ENCODE assay signal across 18 mouse cellular contexts in genomic region chr8:4189031-4189722, GRCm38 (mm10). TPM values are rescaled to one million over a fixed set of nuclear protein-coding genes. Genes with fewer than 3 reads are reported as not detected.
A peak's percentile ranks its signal among the peaks of the same experiment; 100 is the strongest.
DNase-seq lines count a peak whose midpoint lies in the region; ATAC-seq and TF ChIP-seq lines count a peak whose summit lies in the region.
"Had no signal": no experiment of that assay in that cellular context is flagged by ENCODE, and none has a peak within 500 bp of the region (broad histone marks: within the 10 kb centered on the region; RNA-seq: fewer than 3 reads in every experiment).

No protein-coding gene starts in this region.

- H3K4me1 ChIP-seq in intestine, embryonic 15.5 days (replicated peaks), result peaks cover 4% of the 10 kb centered on the region
- H3K4me1 ChIP-seq in intestine, postnatal 0 days (replicated peaks; ENCODE audit: control insufficient read depth, insufficient read depth, low read length), result no peaks in the 10 kb centered on the region
- peaks cover 24% of the 10 kb centered on the region for H3K4me1 ChIP-seq in liver, postnatal 0 days (ENCODE audit: insufficient read depth)

- ATAC-seq in intestine, embryonic 15.5 days, result peak; percentile 57; the same call in 1 of the 2 replicates
- ATAC-seq in intestine, postnatal 0 days, result no peak
- peak; percentile 93 for ATAC-seq in erythroid progenitor cell, adult 5-6 weeks (replicated peaks; ENCODE audit: low FRiP score, poor library complexity, severe bottlenecking)
- ATAC-seq in liver, postnatal 0 days, result peak; percentile 81
- ATAC-seq: lung, postnatal 0 days had no signal

- no peak for TF ChIP-seq CTCF in intestine, postnatal 0 days (IDR thresholded peaks at IDR 0.05; ENCODE audit: low read depth)
- TF ChIP-seq CTCF in liver, postnatal 0 days (IDR thresholded peaks at IDR 0.05; ENCODE audit: low read depth), result no peak

- H3K9me3 ChIP-seq in intestine, embryonic 15.5 days, result no peaks in the 10 kb centered on the region
- H3K9me3 ChIP-seq in intestine, postnatal 0 days (ENCODE audit: control insufficient read depth), result no peaks in the 10 kb centered on the region
- no peaks in the 10 kb centered on the region for H3K9me3 ChIP-seq in liver, postnatal 0 days (ENCODE audit: low read length)
- H3K9me3 ChIP-seq: heart, embryonic 15.5 days; hindbrain, embryonic 15.5 days; limb, embryonic 13.5 days had no signal

- H3K9ac ChIP-seq in intestine, embryonic 15.5 days, result no peak overlapping the region
- H3K9ac ChIP-seq in intestine, postnatal 0 days (ENCODE audit: low read depth, low read length), result no peak overlapping the region
- H3K9ac ChIP-seq in liver, postnatal 0 days (replicated peaks), result peak overlapping the region; percentile 34
- H3K9ac ChIP-seq: heart, embryonic 15.5 days; hindbrain, embryonic 15.5 days; limb, embryonic 13.5 days had no signal

- H3K27me3 ChIP-seq in intestine, embryonic 15.5 days (replicated peaks), result no peaks in the 10 kb centered on the region
- H3K27me3 ChIP-seq in intestine, postnatal 0 days (replicated peaks; ENCODE audit: control insufficient read depth, insufficient read depth, low read length), result no peaks in the 10 kb centered on the region
- no peaks in the 10 kb centered on the region for H3K27me3 ChIP-seq in liver, postnatal 0 days (ENCODE audit: insufficient read depth, low read length)
- H3K27me3 ChIP-seq: heart, embryonic 15.5 days; hindbrain, embryonic 15.5 days; limb, embryonic 13.5 days had no signal

- no peak overlapping the region for H3K27ac ChIP-seq in intestine, embryonic 15.5 days
- no peak overlapping the region for H3K27ac ChIP-seq in intestine, postnatal 0 days (ENCODE audit: low read depth, low read length)
- H3K27ac ChIP-seq in liver, postnatal 0 days (ENCODE audit: low read depth), result peak overlapping the region; percentile 55; the same call in 1 of the 2 replicates
- H3K27ac ChIP-seq: heart, embryonic 15.5 days; hindbrain, embryonic 15.5 days; limb, embryonic 13.5 days had no signal

- peak; percentile 57 for DNase-seq in c-Kit-negative CD71-positive TER-119-positive erythroid progenitor cells, embryonic 14.5 days (ENCODE audit: low read depth, low spot score)
- peak; percentile 38 for DNase-seq in liver, postnatal 0 days
- no peak for DNase-seq in kidney, postnatal 10 days
- DNase-seq in kidney, postnatal 25 days, result no peak
- DNase-seq: adrenal gland, postnatal 10 days; cerebellum, postnatal 10 days; embryo, embryonic 11 days; gastrocnemius, postnatal 25 days; kidney, adult 9 months; right cerebral cortex, adult 18-20 months; thymus, adult 18-20 months had no signal

- H3K4me2 ChIP-seq in intestine, embryonic 15.5 days (replicated peaks), result no peak overlapping the region
- H3K4me2 ChIP-seq in intestine, postnatal 0 days (replicated peaks; ENCODE audit: low read depth), result no peak overlapping the region
- H3K4me2 ChIP-seq in liver, postnatal 0 days (ENCODE audit: low read depth, low read length), result no peak overlapping the region; the same call in 1 of the 2 replicates
- H3K4me2 ChIP-seq: heart, embryonic 15.5 days; hindbrain, embryonic 15.5 days; limb, embryonic 13.5 days had no signal

- H3K36me3 ChIP-seq in intestine, embryonic 15.5 days, result no peaks in the 10 kb centered on the region
- peaks cover 28% of the 10 kb centered on the region; the same call in 1 of the 2 replicates for H3K36me3 ChIP-seq in intestine, postnatal 0 days (ENCODE audit: control insufficient read depth, insufficient read depth)
- 0 out of 2 replicates have a peak, but pooled peaks cover 3% of the 10 kb centered on the region for H3K36me3 ChIP-seq in liver, postnatal 0 days (replicated peaks; ENCODE audit: insufficient read depth, low read length)

- no peak for TF ChIP-seq EP300 in liver, postnatal 0 days (IDR thresholded peaks at IDR 0.05; ENCODE audit: low read depth)

- no peak overlapping the region for H3K4me3 ChIP-seq in intestine, embryonic 15.5 days (replicated peaks)
- no peak overlapping the region for H3K4me3 ChIP-seq in intestine, postnatal 0 days (ENCODE audit: low read depth, low read length)
- no peak overlapping the region for H3K4me3 ChIP-seq in liver, postnatal 0 days (ENCODE audit: low read depth, low read length)
- H3K4me3 ChIP-seq: heart, embryonic 15.5 days; hindbrain, embryonic 15.5 days; limb, embryonic 13.5 days had no signal

- 20% methylated on average over 3 of the region's 3 CpGs for WGBS in intestine, embryonic 15.5 days
- 39% methylated on average over 3 of the region's 3 CpGs for WGBS in intestine, postnatal 0 days
- WGBS in liver, postnatal 0 days (ENCODE audit: insufficient replicate concordance), result 40% methylated on average over 3 of the region's 3 CpGs

RNA-seq across cellular contexts. Expression of gene Evi5l, which starts 22.8 kb away (rescaled TPM):
- 18.9 and 19.3 TPM in 2 replicates for polyA plus RNA-seq in intestine, embryonic 15.5 days (2015; fragmentation: Nextera tagmentation; extraction: Ambion mirVana)
- polyA plus RNA-seq in intestine, postnatal 0 days (2015; fragmentation: Nextera tagmentation; extraction: Ambion mirVana), result 6.6 and 8.3 TPM in 2 replicates
- 2.9 and 6.1 TPM in 2 replicates for total RNA-seq in erythroid progenitor cell, adult 5-6 weeks (2015; ENCODE audit: low replicate concordance)
- 2.2 and 13.6 TPM in 2 replicates for total RNA-seq in erythroid progenitor cell, adult 5-6 weeks (2017; ENCODE audit: low replicate concordance)
- 2.8 and 3.8 TPM in 2 replicates for polyA plus RNA-seq in liver, postnatal 0 days (2015; fragmentation: Nextera tagmentation; extraction: Ambion mirVana)

RNA-seq across cellular contexts. Expression of gene Prr36, which starts 28.1 kb away (rescaled TPM):
- 3.9 and 4.3 TPM in 2 replicates for polyA plus RNA-seq in intestine, embryonic 15.5 days (2015; fragmentation: Nextera tagmentation; extraction: Ambion mirVana)
- 0.99 and 1.1 TPM in 2 replicates for polyA plus RNA-seq in intestine, postnatal 0 days (2015; fragmentation: Nextera tagmentation; extraction: Ambion mirVana)
- not detected in 2 replicates for total RNA-seq in erythroid progenitor cell, adult 5-6 weeks (2015; ENCODE audit: low replicate concordance)
- not detected in 2 replicates for total RNA-seq in erythroid progenitor cell, adult 5-6 weeks (2017; ENCODE audit: low replicate concordance)
- polyA plus RNA-seq in liver, postnatal 0 days (2015; fragmentation: Nextera tagmentation; extraction: Ambion mirVana), result 0.12 and 0.15 TPM in 2 replicates

RNA-seq across cellular contexts. Expression of gene Lrrc8e, which starts 37.5 kb away (rescaled TPM):
- 2.2 and 2.8 TPM in 2 replicates for polyA plus RNA-seq in intestine, embryonic 15.5 days (2015; fragmentation: Nextera tagmentation; extraction: Ambion mirVana)
- polyA plus RNA-seq in intestine, postnatal 0 days (2015; fragmentation: Nextera tagmentation; extraction: Ambion mirVana), result 2.8 and 3.3 TPM in 2 replicates
- not detected in 2 replicates for total RNA-seq in erythroid progenitor cell, adult 5-6 weeks (2015; ENCODE audit: low replicate concordance)
- total RNA-seq in erythroid progenitor cell, adult 5-6 weeks (2017; ENCODE audit: low replicate concordance), result 0.76 TPM in 1 of 2 replicates, not detected in the other
- 0.11 and 0.13 TPM in 2 replicates for polyA plus RNA-seq in liver, postnatal 0 days (2015; fragmentation: Nextera tagmentation; extraction: Ambion mirVana)

RNA-seq across cellular contexts. Expression of gene Map2k7, which starts 49.4 kb away (rescaled TPM):
- polyA plus RNA-seq in intestine, embryonic 15.5 days (2015; fragmentation: Nextera tagmentation; extraction: Ambion mirVana), result 24.1 and 25.3 TPM in 2 replicates
- 14.3 and 16.6 TPM in 2 replicates for polyA plus RNA-seq in intestine, postnatal 0 days (2015; fragmentation: Nextera tagmentation; extraction: Ambion mirVana)
- 25.2 and 25.6 TPM in 2 replicates for total RNA-seq in erythroid progenitor cell, adult 5-6 weeks (2015; ENCODE audit: low replicate concordance)
- 16.9 and 20.3 TPM in 2 replicates for total RNA-seq in erythroid progenitor cell, adult 5-6 weeks (2017; ENCODE audit: low replicate concordance)
- polyA plus RNA-seq in liver, postnatal 0 days (2015; fragmentation: Nextera tagmentation; extraction: Ambion mirVana), result 10.5 and 10.7 TPM in 2 replicates

RNA-seq across cellular contexts. Expression of gene Gm49320, which starts 49.5 kb away (rescaled TPM):
- polyA plus RNA-seq in intestine, embryonic 15.5 days (2015; fragmentation: Nextera tagmentation; extraction: Ambion mirVana), result 0.34 and 0.87 TPM in 2 replicates
- polyA plus RNA-seq in intestine, postnatal 0 days (2015; fragmentation: Nextera tagmentation; extraction: Ambion mirVana), result 0.20 and 0.74 TPM in 2 replicates
- total RNA-seq in erythroid progenitor cell, adult 5-6 weeks (2015; ENCODE audit: low replicate concordance), result 2.5 TPM in 1 of 2 replicates, not detected in the other
- not detected in 2 replicates for total RNA-seq in erythroid progenitor cell, adult 5-6 weeks (2017; ENCODE audit: low replicate concordance)
- 0.12 TPM in 1 of 2 replicates, not detected in the other for polyA plus RNA-seq in liver, postnatal 0 days (2015; fragmentation: Nextera tagmentation; extraction: Ambion mirVana)

Comparison
In these comparisons a context has a peak if more than half of its experiments do, and no peak if none do; other contexts are left out.
1. DNase-seq: peak in c-Kit-negative CD71-positive TER-119-positive erythroid progenitor cells, embryonic 14.5 days (single experiment) and liver, postnatal 0 days (single experiment); none in kidney, postnatal 10 days (single experiment) and kidney, postnatal 25 days (0 of 2).